Mouse (Mus musculus) gastrocnemius, postnatal 14 days (tissue): ENCODE results near the gene Hspa5. TPM values are rescaled to one million over a fixed set of nuclear protein-coding genes. Genes with fewer than 3 reads are reported as not detected.
A peak's percentile ranks its signal among the peaks of the same experiment; 100 is the strongest.
"Not testable (repeated sequence)": the region's sequence is repeated elsewhere in the genome, so short reads cannot be mapped to it uniquely, and the experiment has no call there.

ENCODE experiments used
- DNase-seq: peaks from one replicate; pipeline ENCODE4 v3.0.0; 2021; ENCODE audit warnings: mixed read lengths
- intact Hi-C: fragments of 180-260 bp; cut with DNase I; formaldehyde crosslinking; loops from one replicate; pipeline ENCODE4 v1.15.1; 2025; ENCODE audit warnings: low total_unique reads
- total RNA-seq, 2 experiments: library from RNA; stranded (reverse); gene quantifications; 2 replicates each; pipeline ENCODE4 v1.2.3; 2021

Gene Hspa5
- total RNA-seq, 2 experiments from 2014 or later = 175 to 207 TPM

- peak; percentile 18 for DNase-seq
- intact Hi-C loops = not testable (repeated sequence)
Observed at GRCm38 (mm10) chr2:34802565-34803245, 30.9 kb downstream of the Hspa5 start.

- no peak for DNase-seq
- intact Hi-C loops = no loop called here
Observed at GRCm38 (mm10) chr2:34803746-34804145, 32.0 kb downstream of the Hspa5 start.

DNA sequence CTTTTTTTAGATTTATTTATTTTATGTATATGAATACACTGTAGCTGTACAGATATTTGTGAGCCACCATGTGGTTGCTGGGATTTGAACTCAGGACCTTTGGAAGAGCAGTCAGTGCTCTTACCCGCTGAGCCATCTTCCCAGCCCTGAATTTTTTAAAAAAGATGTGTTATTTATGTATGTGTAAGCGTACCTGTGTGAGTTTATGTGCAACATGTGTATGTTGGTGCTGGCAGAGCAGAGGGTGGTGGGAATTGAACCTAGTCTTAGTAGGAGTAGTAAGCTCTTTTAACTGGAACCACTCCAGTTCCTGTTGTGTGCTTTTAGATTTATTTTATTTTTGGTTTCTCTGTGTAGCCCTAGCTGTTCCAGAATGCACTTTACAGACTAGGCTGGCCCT lies 32.4 kb downstream of the Hspa5 start:
- no peak for DNase-seq
- intact Hi-C loops = no loop called here

DNA sequence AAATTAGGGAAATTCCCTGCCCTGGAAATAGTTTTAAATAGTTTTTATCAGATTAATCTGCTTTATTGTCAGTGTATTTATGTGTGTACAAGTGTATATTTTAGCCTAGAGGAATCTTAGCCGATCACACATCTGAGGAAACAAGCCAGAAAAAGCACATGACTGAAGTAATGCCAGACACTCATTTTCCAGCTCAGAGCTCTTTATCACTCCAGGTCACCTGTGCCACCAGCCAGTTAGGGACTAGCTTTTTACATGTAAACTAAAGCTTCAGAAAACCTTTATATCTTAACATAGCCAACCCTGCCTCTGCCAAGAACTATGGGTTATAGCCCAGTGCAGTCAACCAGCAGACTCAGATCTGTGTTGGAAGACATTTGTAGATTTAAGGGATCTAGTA lies 33.0 kb downstream of the Hspa5 start:
- intact Hi-C loops = no loop called here
- DNase-seq = no peak

DNA sequence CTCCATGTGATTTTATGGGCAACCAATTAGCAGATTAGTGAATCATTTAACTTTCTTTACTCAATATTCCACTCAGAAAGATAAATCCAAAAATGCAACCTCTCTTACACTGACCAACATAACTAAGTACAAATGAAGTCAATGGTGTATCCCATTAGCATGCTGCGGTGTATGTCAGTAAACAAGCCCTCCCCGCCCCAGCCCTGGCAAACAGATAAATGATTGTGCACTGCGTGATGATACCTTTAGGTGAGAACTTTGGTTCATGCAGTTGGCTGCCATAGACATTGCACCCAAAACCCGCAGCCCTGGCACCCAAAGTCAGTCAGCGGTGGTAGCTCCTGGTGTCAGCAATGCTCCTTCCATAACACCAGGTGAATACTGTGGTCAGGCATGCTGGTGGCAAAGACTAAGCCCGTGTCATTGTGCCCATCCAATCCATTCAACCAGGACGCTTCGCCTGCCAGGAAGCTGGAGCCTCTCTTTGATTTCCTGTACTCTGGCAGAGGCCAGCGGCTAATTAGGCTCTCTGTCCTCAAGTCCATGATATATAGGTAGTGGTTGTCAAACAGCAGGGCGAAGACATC lies 33.7 kb downstream of the Hspa5 start:
- no peak for DNase-seq
- intact Hi-C loops = no loop called here

- no peak for DNase-seq
- intact Hi-C loops = no loop called here
Observed at GRCm38 (mm10) chr2:34808057-34808456, 36.3 kb downstream of the Hspa5 start.

DNA sequence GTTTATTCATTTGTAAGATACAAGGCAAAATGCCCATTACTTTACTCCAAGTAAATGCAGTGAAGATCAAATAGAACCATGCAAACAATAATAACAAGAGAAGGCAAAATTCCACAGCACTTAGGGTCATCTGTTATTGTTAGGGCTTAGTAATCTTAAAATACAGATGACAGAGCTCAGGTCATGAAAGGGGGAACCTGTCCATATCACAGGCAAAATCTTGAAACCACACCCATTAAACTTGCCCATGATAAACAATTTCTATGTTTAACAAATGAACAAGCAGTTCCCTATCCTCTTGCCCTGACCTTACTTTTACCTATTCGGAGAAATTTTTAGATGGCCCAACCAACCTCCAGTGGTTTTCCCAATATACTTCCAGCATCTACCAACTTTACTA lies 37.8 kb downstream of the Hspa5 start:
- no peak for DNase-seq
- intact Hi-C loops = no loop called here

DNA sequence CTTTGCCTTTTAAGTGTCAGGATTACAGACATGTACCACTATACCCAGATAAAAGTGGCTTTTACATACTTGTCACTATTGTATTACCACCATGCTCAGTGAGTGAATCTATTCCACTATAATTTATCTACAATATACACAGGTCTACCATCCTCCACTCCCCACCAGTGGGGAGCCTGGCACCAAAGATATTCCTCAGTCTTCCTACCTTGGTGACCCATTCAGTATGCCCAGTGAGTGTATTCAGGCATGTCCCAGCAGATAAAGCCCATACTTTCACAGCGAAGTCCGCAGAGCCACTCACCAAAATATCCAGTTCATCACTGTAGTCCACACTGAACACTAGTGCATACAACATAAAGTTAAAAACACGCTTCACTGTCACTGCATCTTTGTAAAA lies 39.0 kb downstream of the Hspa5 start:
- intact Hi-C loops = no loop called here

DNA sequence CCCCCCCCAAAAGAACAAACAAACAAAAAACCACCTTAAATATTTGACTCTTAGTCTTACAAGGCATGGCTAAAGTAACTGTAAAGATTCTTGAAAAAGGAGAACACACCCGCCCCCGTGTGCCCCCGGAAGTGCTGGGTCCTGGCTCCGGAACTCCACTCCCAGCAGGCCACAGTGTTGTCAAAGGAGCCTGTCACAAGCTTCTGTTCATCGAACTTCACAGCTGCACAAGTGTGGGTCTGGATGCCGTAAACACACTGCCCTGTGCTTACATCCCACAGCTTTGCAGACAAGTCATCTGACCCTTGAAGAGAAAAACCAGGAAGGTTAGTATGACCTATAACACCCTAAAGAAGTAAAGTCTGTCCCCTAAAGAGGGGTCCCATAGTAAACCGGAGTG lies 40.9 kb downstream of the Hspa5 start:
- intact Hi-C loops = no loop called here
- no peak for DNase-seq

More for the DNA sequence above, 39.0 kb downstream of the Hspa5 start:
- no peak for DNase-seq

DNA sequence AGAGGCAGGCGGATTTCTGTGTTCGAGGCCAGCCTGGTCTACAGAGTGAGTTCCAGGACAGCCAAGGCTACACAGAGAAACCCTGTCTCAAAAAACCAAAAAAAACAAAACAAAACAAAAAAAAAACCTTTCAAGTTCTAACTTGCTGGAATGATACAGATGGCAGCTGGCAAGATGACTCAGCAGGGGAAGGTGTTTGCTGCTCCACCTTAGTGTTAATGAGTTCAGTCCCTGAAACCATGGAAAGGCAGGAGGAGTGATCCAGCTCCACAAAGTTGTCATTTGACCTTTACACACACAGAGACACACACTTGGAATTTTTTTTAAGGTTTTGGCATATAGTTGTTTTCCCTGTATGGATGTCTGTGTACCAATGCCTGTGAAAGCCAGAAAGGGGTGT lies 44.1 kb downstream of the Hspa5 start:
- DNase-seq, intact Hi-C loops: not testable (repeated sequence)

GRCm38 (mm10) chr2:34818492-34818891 lies 46.7 kb downstream of the Hspa5 start:
- intact Hi-C loops = no loop called here
- no peak for DNase-seq

- intact Hi-C loops = no loop called here
Observed at GRCm38 (mm10) chr2:34825827-34826459, 54.2 kb downstream of the Hspa5 start, which contains the start of gene Fbxw2. Gene Fbxw2 (minus strand): TSS chr2:34826311.

GRCm38 (mm10) chr2:34826460-34827231 lies 54.9 kb downstream of the Hspa5 start:
- intact Hi-C loops = no loop called here

More at GRCm38 (mm10) chr2:34825827-34826459, 54.2 kb downstream of the Hspa5 start, which contains the start of gene Fbxw2:
- DNase-seq = peak; percentile 93

More at GRCm38 (mm10) chr2:34826460-34827231, 54.9 kb downstream of the Hspa5 start:
- no peak for DNase-seq

Other genes starting within 250 kb of the Hspa5 start
- 10 to 100 TPM; 32.2 to 34.6 TPM for gene Gapvd1, start 16.7 kb upstream of the Hspa5 start, total RNA-seq
- gene Rabepk, start 27.9 kb downstream of the Hspa5 start, total RNA-seq = 10 to 100 TPM in 1 of 2 experiments, 1 to 10 TPM in 1; 7.9 to 10.1 TPM
- 10 to 100 TPM; 43.5 to 48.3 TPM for gene Fbxw2, start 54.3 kb downstream of the Hspa5 start, total RNA-seq
- under 1 TPM; 0.12 to 0.18 TPM for gene Gm34653, start 61.0 kb downstream of the Hspa5 start, total RNA-seq
- under 1 TPM; 0.29 to 0.49 TPM for gene Cutal, start 102.4 kb downstream of the Hspa5 start, total RNA-seq
- 10 to 100 TPM; 13.5 to 13.8 TPM for gene Psmd5, start 103.0 kb downstream of the Hspa5 start, total RNA-seq
- gene Phf19, start 142.1 kb downstream of the Hspa5 start, total RNA-seq = 1 to 10 TPM; 1.7 to 2.1 TPM
- gene Traf1, start 189.8 kb downstream of the Hspa5 start, total RNA-seq = 1 to 10 TPM; 1.0 to 1.7 TPM